Mouse (Mus musculus) B cell, adult 2 months (primary cell): ENCODE data around the gene Olfr934.

Experiments used
- DNase-seq, 2 experiments: peaks; one replicate each; pipeline ENCODE4 v3.0.0; 2022

Gene Olfr934

DNA sequence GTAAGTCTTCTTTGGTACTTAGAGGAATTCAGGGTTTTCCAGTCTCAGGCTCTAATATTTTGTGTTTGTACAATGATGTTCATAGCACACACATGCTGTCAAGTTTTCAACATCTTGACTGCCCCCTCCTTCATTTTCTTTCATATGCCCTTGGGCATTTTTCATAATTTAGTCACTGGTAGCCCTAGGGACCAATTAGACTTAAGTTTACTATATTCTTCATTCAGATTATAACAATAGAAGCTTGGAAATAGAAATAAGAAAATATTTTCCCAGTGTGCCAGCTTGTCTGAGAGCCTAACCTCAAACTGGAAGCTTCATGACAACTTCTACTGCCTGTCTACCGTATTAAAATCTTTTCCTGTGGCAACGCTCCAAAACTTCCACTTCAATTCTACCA lies at the start of gene Olfr934:
TSS of gene Olfr934 (minus strand) at position 101 of the 400 bp plus-strand sequence.
- DNase-seq = no peak

DNA sequence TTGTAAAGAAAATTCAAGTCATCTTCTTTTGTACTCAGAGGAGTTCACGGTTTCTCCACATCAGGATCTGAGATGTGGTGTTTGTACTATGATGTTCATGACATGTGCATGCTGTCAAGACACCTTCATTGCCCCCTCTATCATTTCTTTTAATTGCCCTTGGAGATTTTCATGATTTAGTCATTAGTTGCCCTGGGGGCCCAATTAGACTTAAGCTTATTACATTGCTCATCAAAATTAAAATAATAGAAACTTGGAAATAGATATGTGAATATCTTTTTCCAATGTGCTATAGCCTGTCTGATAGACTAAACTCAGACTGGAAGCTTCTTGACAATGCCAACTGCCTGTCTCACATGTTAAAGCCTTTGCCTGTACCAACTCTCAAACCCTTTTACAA lies 35.2 kb upstream of the Olfr934 start, which contains the start of gene Olfr146:
TSS of gene Olfr146 (minus strand) at position 101 of the 400 bp plus-strand sequence.
- DNase-seq = no peak

GRCm38 (mm10) chr9:38999583-38999982 lies 11.5 kb upstream of the Olfr934 start, which contains the start of gene Olfr935:
Gene Olfr935, minus strand, starts transcription at chr9:38999683.
- no peak for DNase-seq

DNA sequence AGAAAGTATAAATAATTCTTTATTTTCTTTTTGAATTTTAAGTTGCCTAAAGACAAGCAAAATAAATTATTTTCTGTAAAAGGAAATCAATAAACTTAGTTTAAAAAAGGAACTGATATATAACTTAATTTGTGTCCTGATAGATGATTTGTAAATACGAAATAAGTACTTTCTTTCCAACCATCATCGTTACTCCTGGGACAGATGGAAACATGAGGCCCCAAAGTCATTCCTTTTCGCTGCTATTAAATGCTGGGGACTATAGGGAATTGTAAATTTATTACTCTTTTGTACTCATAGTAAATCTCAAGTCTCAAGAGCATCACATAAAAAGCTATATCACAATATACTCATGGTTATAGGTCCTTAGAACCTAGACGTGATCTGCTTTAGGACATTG lies 16.1 kb downstream of the Olfr934 start, which contains the start of gene Olfr933:
TSS of gene Olfr933 (plus strand) at position 301 of the 400 bp plus-strand sequence.
- DNase-seq = no peak

DNA sequence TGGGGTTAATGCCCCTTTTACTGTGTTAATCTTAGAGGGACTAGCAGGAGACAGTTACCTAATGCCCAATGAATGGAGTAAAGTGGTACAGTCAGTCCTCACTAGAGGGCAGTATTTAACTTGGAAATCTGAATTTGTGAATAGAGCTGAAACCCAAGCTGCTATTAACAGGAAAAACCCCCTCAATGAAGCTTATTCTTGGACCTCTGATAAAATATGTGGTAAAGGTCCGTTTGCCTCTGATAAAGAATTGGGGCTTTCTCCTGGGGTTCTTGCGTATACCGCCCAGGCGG lies 34.0 kb downstream of the Olfr934 start:
- no peak for DNase-seq

- DNase-seq = no peak
Measured at GRCm38 (mm10) chr9:38953401-38954123, 34.6 kb downstream of the Olfr934 start.
